Mouse (Mus musculus): Measurements from ENCODE around the gene Fign.

The Fign gene

GRCm38 (mm10) chr2:64097937-64098617 is at the start of gene Fign:
Gene Fign, minus strand, starts transcription at chr2:64098038.
- DNase-seq (ENCODE audit: low spot score): no peak

GRCm38 (mm10) chr2:64133597-64133996 is 35.8 kb upstream of the Fign start:
- DNase-seq (ENCODE audit: low spot score): no peak

- DNase-seq (ENCODE audit: low spot score): no peak
Observed at GRCm38 (mm10) chr2:64120495-64120894, 22.7 kb upstream of the Fign start.

- DNase-seq (ENCODE audit: low spot score): no peak
Observed at GRCm38 (mm10) chr2:64116613-64117012, 18.8 kb upstream of the Fign start.

- no peak for DNase-seq (ENCODE audit: low spot score)
Observed at GRCm38 (mm10) chr2:64111133-64111532, 13.3 kb upstream of the Fign start.

GRCm38 (mm10) chr2:64109860-64110259 is 12.0 kb upstream of the Fign start:
- no peak for DNase-seq (ENCODE audit: low spot score)

- DNase-seq (ENCODE audit: low spot score): no peak
Observed at GRCm38 (mm10) chr2:64108040-64108439, 10.2 kb upstream of the Fign start.

- no peak for DNase-seq (ENCODE audit: low spot score)
Observed at GRCm38 (mm10) chr2:64098618-64099320, 931 bp upstream of the Fign start.

GRCm38 (mm10) chr2:64096721-64097411 is 972 bp downstream of the Fign start:
- no peak for DNase-seq (ENCODE audit: low spot score)

- no peak for DNase-seq (ENCODE audit: low spot score)
Observed at GRCm38 (mm10) chr2:64096176-64096575, 1.7 kb downstream of the Fign start.

- no peak for DNase-seq (ENCODE audit: low spot score)
Observed at GRCm38 (mm10) chr2:64095561-64095960, 2.3 kb downstream of the Fign start.

GRCm38 (mm10) chr2:64093087-64093486 is 4.8 kb downstream of the Fign start:
- no peak for DNase-seq (ENCODE audit: low spot score)

GRCm38 (mm10) chr2:64083853-64084427 is 13.9 kb downstream of the Fign start:
- DNase-seq (ENCODE audit: low spot score): no peak

GRCm38 (mm10) chr2:64079765-64080164 is 18.1 kb downstream of the Fign start:
- no peak for DNase-seq (ENCODE audit: low spot score)

- DNase-seq (ENCODE audit: low spot score): no peak
Observed at GRCm38 (mm10) chr2:64078551-64078950, 19.3 kb downstream of the Fign start.

- DNase-seq (ENCODE audit: low spot score): no peak
Observed at GRCm38 (mm10) chr2:64077846-64078245, 20.0 kb downstream of the Fign start.

GRCm38 (mm10) chr2:64075873-64076272 is 22.0 kb downstream of the Fign start:
- no peak for DNase-seq (ENCODE audit: low spot score)

- DNase-seq (ENCODE audit: low spot score): no peak
Observed at GRCm38 (mm10) chr2:64074602-64075389, 23.0 kb downstream of the Fign start.

- no peak for DNase-seq (ENCODE audit: low spot score)
Observed at GRCm38 (mm10) chr2:64072158-64072557, 25.7 kb downstream of the Fign start.

GRCm38 (mm10) chr2:64069950-64070695 is 27.7 kb downstream of the Fign start:
- DNase-seq (ENCODE audit: low spot score): no peak

- DNase-seq (ENCODE audit: low spot score): no peak
Observed at GRCm38 (mm10) chr2:64065511-64065910, 32.3 kb downstream of the Fign start.
